Mouse (Mus musculus): ENCODE data around the gene Serbp1. TPM values are rescaled to one million over a fixed set of nuclear protein-coding genes. Genes with fewer than 3 reads are reported as not detected.

Gene Serbp1
- total and polyA plus RNA-seq, 2 experiments from 2014 or later, result 166 to 297 TPM

DNA sequence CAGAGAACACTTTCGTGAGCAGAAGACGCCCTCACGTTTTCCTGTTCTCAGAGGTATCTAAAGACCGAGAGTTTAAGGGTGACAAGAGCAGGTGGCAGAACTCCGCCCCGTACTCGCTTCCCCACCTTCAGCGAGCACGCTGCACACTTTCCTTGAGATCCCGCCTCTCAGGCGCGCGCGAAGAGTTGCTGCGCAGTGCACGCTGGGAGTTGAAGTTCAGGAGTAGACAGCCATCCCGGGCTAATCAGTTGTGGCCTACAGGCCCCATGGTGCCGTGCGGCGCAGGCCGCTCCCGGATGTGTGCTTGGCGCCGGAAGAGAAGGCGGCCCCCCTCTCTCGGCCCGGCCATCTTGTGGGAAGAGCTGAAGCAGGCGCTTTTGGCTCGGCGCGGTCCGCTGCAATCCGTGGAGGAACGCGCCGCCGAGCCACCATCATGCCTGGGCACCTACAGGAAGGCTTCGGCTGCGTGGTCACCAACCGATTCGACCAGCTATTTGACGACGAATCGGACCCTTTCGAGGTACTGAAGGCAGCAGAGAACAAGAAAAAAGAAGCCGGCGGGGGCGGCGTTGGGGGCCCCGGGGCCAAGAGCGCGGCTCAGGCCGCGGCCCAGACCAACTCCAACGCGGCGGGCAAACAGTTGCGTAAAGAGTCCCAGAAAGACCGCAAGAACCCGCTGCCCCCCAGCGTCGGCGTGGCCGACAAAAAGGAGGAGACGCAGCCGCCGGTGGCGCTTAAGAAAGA is 28.9 kb downstream of the Serbp1 start:
- under 1% methylated on average over 64 of the region's 68 CpGs for WGBS
- no peaks in the 10 kb centered on the region; the same call in 1 of the 2 replicates for H3K36me3 ChIP-seq (ENCODE audit: insufficient read depth, low read length)
- ATAC-seq (ENCODE audit: low FRiP score) (peak; percentile 100), DNase-seq (ENCODE audit: low spot score) (peak; percentile 98)
- H3K9me3 ChIP-seq (ENCODE audit: low read length), result no peaks in the 10 kb centered on the region
- no peaks in the 10 kb centered on the region for H3K27me3 ChIP-seq (ENCODE audit: insufficient read depth, low read length)
- H3K9ac ChIP-seq (replicated peaks; ENCODE audit: low read length, poor library complexity, severe bottlenecking), result peak overlapping the region; percentile 96
- peak overlapping the region; percentile 79 for H3K4me2 ChIP-seq (ENCODE audit: low read depth, low read length, poor library complexity, severe bottlenecking)
- H3K4me3 ChIP-seq (ENCODE audit: low read depth, low read length), result peak overlapping the region; percentile 99
- peak overlapping the region; percentile 90 for H3K27ac ChIP-seq (ENCODE audit: low read depth, low read length)
- peaks cover 6% of the 10 kb centered on the region; the same call in 1 of the 2 replicates for H3K4me1 ChIP-seq (ENCODE audit: insufficient read depth, low read length)
- TF ChIP-seq CTCF (IDR thresholded peaks at IDR 0.05), result no peak

DNA sequence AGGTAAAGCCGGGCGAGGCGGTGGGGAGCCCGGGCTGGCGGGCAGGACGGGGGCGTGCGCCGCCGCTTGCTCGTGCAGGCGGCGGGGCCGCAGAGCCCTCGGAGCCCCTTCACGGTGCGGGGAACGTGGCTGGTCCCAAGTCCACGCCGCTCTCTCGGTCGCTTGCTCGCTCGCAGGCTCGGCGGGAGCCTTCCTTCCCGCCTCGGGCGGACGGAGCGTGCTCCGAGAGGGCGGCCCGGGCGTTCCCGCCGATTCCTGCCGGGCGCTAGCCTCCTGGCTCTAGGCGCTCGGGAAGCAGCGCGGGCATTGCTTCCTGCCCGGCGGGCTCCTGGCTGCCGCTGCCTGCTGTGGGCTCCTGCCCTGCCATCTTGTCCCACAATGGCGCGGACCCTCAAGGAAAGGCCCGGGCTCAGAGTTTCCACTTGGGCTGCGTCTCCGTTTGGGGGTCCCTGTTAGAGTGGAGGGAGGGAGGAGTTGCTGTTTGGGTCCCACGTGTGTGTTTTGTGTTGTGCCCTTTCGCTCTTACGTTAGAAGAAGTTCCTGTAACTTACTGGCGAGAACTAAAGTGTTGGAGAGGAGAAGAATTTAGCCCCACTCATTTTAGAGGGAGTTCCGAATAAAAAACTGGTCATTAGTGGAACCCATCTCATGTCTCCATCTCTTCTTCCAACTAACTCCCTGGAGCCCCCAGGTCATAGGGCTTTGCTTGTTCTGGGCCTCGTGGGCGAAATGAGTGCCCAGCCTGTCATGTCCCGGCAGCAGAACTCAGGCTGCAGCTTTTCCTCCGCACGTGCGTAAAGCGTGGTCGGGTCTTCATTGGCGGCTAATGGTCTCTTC is 29.6 kb downstream of the Serbp1 start:
- Histone ChIP-seq H3K9me3 (ENCODE audit: low read length) (no peaks in the 10 kb centered on the region), H3K4me1 (ENCODE audit: insufficient read depth, low read length) (peaks cover 6% of the 10 kb centered on the region; the same call in 1 of the 2 replicates), H3K36me3 (ENCODE audit: insufficient read depth, low read length) (no peaks in the 10 kb centered on the region; the same call in 1 of the 2 replicates), H3K27me3 (ENCODE audit: insufficient read depth, low read length) (no peaks in the 10 kb centered on the region), H3K4me3 (ENCODE audit: low read depth, low read length) (peak overlapping the region; percentile 99), H3K27ac (ENCODE audit: low read depth, low read length) (peak overlapping the region; percentile 90), H3K9ac (replicated peaks; ENCODE audit: low read length, poor library complexity, severe bottlenecking) (peak overlapping the region; percentile 96), H3K4me2 (ENCODE audit: low read depth, low read length, poor library complexity, severe bottlenecking) (peak overlapping the region; percentile 79)
- WGBS, result under 1% methylated on average over 59 of the region's 65 CpGs
- DNase-seq (ENCODE audit: low spot score) (peak; percentile 35), ATAC-seq (ENCODE audit: low FRiP score) (peak; percentile 64)
- no peak for TF ChIP-seq CTCF (IDR thresholded peaks at IDR 0.05)

DNA sequence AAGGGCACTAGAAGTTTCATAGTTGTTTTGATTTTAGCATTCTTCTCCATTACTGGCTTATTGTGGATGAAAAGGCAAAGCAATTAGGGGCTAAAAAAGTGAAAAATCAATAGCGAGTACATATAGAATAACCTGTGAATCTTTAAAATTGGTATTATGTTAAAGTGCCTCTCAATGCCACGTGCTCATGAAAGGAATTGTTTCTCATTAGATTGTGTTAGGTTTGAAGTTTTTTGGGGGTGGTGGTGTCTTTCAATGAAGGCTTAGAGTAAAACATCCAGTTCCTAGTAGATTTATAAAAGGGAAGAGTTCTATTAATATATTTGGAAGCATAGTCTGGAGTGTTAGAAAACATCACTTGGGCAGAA is 30.3 kb downstream of the Serbp1 start:
- H3K36me3 ChIP-seq (ENCODE audit: insufficient read depth, low read length), result no peaks in the 10 kb centered on the region; the same call in 1 of the 2 replicates
- DNase-seq (ENCODE audit: low spot score) (no peak), ATAC-seq (ENCODE audit: low FRiP score) (no peak)
- H3K27ac ChIP-seq (ENCODE audit: low read depth, low read length), result no peak overlapping the region
- 1% methylated on average over 2 of the region's 2 CpGs for WGBS
- no peaks in the 10 kb centered on the region for H3K27me3 ChIP-seq (ENCODE audit: insufficient read depth, low read length)
- peak overlapping the region; percentile 96 for H3K9ac ChIP-seq (replicated peaks; ENCODE audit: low read length, poor library complexity, severe bottlenecking)
- H3K4me1 ChIP-seq (ENCODE audit: insufficient read depth, low read length), result peaks cover 6% of the 10 kb centered on the region; the same call in 1 of the 2 replicates
- H3K4me3 ChIP-seq (ENCODE audit: low read depth, low read length), result peak overlapping the region; percentile 99
- H3K4me2 ChIP-seq (ENCODE audit: low read depth, low read length, poor library complexity, severe bottlenecking), result peak overlapping the region; percentile 79
- no peaks in the 10 kb centered on the region for H3K9me3 ChIP-seq (ENCODE audit: low read length)
- TF ChIP-seq CTCF (IDR thresholded peaks at IDR 0.05), result no peak

DNA sequence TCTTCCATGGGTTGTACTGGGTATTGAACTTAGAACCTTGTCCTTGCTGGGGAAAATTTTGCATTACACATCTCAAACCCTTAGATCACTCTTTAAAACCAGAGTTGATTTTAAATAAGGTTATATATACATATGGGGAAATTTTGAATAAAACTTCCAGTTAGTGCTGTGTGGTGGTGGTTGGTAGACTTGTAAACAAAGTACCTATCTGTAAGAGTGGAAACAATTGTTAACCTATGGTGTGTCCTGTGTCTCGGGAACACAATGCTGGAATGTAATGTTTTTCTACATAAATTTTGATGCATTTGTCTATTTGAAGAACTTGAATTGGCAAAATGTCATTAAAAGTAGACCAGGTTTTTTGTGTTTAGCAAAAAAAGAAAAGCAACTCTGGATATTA is 31.0 kb downstream of the Serbp1 start:
- Histone ChIP-seq H3K9ac (replicated peaks; ENCODE audit: low read length, poor library complexity, severe bottlenecking) (no peak overlapping the region), H3K4me1 (ENCODE audit: insufficient read depth, low read length) (peaks cover 6% of the 10 kb centered on the region; the same call in 1 of the 2 replicates), H3K9me3 (ENCODE audit: low read length) (no peaks in the 10 kb centered on the region), H3K27ac (ENCODE audit: low read depth, low read length) (no peak overlapping the region), H3K4me2 (ENCODE audit: low read depth, low read length, poor library complexity, severe bottlenecking) (peak overlapping the region; percentile 79), H3K36me3 (ENCODE audit: insufficient read depth, low read length) (peaks cover 3% of the 10 kb centered on the region; the same call in 1 of the 2 replicates), H3K27me3 (ENCODE audit: insufficient read depth, low read length) (no peaks in the 10 kb centered on the region), H3K4me3 (ENCODE audit: low read depth, low read length) (peak overlapping the region; percentile 99)
- 9% methylated on average over 1 of the region's 1 CpGs for WGBS
- ATAC-seq (ENCODE audit: low FRiP score), result no peak
- DNase-seq (ENCODE audit: low spot score), result no peak
- TF ChIP-seq CTCF (IDR thresholded peaks at IDR 0.05), result no peak

DNA sequence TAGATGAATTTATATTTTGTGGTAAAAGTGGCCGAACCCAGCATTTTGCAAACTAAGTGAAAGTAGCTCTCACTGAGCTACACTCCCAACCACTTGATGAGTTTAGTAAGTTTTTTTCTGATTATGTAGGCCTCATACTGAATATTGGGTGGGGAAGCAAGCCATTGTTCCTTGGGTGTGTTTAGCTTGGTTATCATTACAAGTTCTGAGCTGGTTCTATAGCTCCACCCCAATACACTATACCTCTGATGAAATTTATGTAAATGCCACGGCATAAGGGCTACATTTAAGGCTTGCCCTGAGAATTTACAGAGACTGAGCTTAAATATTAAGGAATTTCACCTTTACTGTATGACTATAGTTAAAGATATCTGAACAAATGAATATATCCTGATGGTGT is 31.5 kb downstream of the Serbp1 start:
- no peak for TF ChIP-seq CTCF (IDR thresholded peaks at IDR 0.05)
- 43% methylated on average over 2 of the region's 2 CpGs for WGBS
- no peak for ATAC-seq (ENCODE audit: low FRiP score)

More for the DNA sequence above, 31.5 kb downstream of the Serbp1 start:
- Histone ChIP-seq H3K9me3 (ENCODE audit: low read length) (no peaks in the 10 kb centered on the region), H3K4me2 (ENCODE audit: low read depth, low read length, poor library complexity, severe bottlenecking) (peak overlapping the region; percentile 79), H3K27me3 (ENCODE audit: insufficient read depth, low read length) (no peaks in the 10 kb centered on the region), H3K36me3 (ENCODE audit: insufficient read depth, low read length) (peaks cover 3% of the 10 kb centered on the region; the same call in 1 of the 2 replicates), H3K4me1 (ENCODE audit: insufficient read depth, low read length) (peaks cover 6% of the 10 kb centered on the region; the same call in 1 of the 2 replicates), H3K4me3 (ENCODE audit: low read depth, low read length) (peak overlapping the region; percentile 99; the same call in 1 of the 2 replicates), H3K27ac (ENCODE audit: low read depth, low read length) (no peak overlapping the region), H3K9ac (replicated peaks; ENCODE audit: low read length, poor library complexity, severe bottlenecking) (no peak overlapping the region)
- DNase-seq (ENCODE audit: low spot score), result no peak
